Mouse (Mus musculus): ENCODE measurements around the gene AC131692.1. TPM values are rescaled to one million over a fixed set of nuclear protein-coding genes. Genes with fewer than 3 reads are reported as not detected.

AC131692.1 gene
- polyA plus RNA-seq, 1 experiment, result 0.19 TPM

DNA sequence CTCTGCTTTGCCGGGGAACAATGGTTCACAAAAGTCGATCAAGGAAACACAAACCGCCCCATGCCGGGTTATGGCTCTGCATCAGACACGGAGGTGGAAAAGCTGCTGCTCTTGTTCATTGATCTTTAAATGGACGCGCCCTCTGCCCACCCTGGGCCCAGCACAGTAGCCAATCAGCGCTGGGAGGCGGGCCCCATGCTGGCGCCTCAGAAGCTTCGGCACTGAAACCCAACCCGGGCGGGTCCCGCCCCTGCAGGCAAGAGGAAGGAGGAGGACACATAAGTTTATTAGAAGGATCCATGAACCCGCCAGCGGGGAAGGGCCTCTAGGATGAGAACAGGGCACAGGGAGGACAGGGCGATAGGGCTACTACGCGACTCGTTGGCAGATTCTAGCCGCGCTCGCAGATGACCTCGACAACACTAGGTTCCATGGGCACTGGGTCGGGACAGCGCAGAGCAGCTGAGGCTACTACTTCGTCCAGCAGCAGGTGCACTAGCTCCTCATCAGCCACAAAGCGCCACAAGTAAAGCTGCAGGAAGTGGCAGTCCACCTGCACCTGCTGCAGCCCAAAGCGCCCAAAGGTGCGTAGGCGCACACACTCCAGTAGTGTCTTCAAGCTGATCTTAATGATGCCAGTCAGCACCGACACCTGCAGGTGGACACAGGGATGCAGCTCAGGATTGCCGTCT lies 26.3 kb upstream of the AC131692.1 start, which contains the start of gene Tm7sf2:
Tm7sf2 (minus strand) TSS at position 650 of the 692 bp plus-strand sequence.
- peak; percentile 66 to 88 for DNase-seq (ENCODE audit: low read depth in 1 of 2, low spot score in 2 of 2)
- Histone ChIP-seq H3K27me3 (ENCODE audit: control insufficient read depth, insufficient read depth, low read length) (no peaks in the 10 kb centered on the region), H3K27ac (ENCODE audit: insufficient read depth, low read length) (peak within 1 kb of the TSS; percentile 52), H3K4me1 (ENCODE audit: control insufficient read depth, insufficient read depth, insufficient read length) (peaks cover 7% of the 10 kb centered on the region), H3K36me3 (ENCODE audit: control insufficient read depth, insufficient read depth, low read length) (peaks cover 11% of the 10 kb centered on the region), H3K4me3 (ENCODE audit: extremely low read depth, insufficient read depth, insufficient read length) (peak within 1 kb of the TSS; percentile 54)
- TF ChIP-seq POLR2A (IDR thresholded peaks at IDR 0.05; ENCODE audit: low read depth, low read length) (no peak), CTCF (IDR thresholded peaks at IDR 0.05; ENCODE audit: extremely low read depth, insufficient read depth, insufficient read length, insufficient replicate concordance) (no peak)
- WGBS, result 15% methylated on average over 33 of the region's 33 CpGs

DNA sequence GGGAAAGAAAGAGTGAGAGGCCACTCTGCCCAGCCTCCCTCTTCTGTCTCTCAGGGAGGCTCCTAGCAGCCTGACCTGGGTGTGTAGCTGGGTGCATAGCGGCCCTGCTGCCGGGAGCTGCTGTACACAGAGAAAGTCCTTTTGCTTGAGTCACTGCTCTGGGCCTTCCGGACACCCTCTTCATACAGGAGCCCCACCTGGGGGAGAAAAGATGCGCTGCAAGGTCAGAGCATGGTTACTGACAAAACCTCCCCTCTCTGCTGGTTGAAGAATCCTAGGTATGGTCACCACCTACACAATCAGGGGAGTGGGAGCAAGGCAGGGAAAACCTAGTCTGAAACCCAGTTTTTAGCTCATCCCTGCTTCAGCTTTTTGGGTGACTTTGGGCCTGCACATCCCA lies 25.3 kb upstream of the AC131692.1 start:
- no peaks in the 10 kb centered on the region for H3K27me3 ChIP-seq (ENCODE audit: control insufficient read depth, insufficient read depth, low read length)
- peaks cover 11% of the 10 kb centered on the region for H3K36me3 ChIP-seq (ENCODE audit: control insufficient read depth, insufficient read depth, low read length)
- peaks cover 7% of the 10 kb centered on the region for H3K4me1 ChIP-seq (ENCODE audit: control insufficient read depth, insufficient read depth, insufficient read length)
- H3K27ac ChIP-seq (ENCODE audit: insufficient read depth, low read length), result no peak overlapping the region
- no peak for TF ChIP-seq CTCF (IDR thresholded peaks at IDR 0.05; ENCODE audit: extremely low read depth, insufficient read depth, insufficient read length, insufficient replicate concordance)
- no peak for TF ChIP-seq POLR2A (IDR thresholded peaks at IDR 0.05; ENCODE audit: low read depth, low read length)
- 89% methylated on average over 4 of the region's 4 CpGs for WGBS
- no peak for DNase-seq (ENCODE audit: low read depth in 1 of 2, low spot score in 2 of 2)
- no peak overlapping the region for H3K4me3 ChIP-seq (ENCODE audit: extremely low read depth, insufficient read depth, insufficient read length)

DNA sequence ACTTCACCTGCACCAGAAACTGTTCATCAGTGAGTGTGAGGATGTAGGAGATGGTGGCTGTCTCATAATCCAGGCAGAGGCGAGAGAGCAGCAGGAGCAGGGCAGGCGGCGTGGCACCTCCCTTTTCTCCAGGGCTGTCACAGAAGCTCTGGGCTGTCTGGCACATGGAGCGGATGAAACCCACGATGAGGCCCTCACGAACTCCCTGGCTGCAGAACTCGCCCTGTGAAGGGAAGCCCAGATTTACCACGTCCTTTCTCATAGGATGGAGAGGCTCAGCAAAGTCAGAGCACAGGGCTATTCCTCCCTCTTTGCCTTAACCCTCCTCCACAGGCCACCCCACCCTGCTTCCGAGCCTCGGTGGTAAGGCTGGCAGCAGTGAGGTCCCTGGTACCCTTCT lies 24.4 kb upstream of the AC131692.1 start:
- WGBS, result 86% methylated on average over 10 of the region's 10 CpGs
- H3K4me3 ChIP-seq (ENCODE audit: extremely low read depth, insufficient read depth, insufficient read length), result no peak overlapping the region
- no peak for DNase-seq (ENCODE audit: low read depth in 1 of 2, low spot score in 2 of 2)
- H3K27me3 ChIP-seq (ENCODE audit: control insufficient read depth, insufficient read depth, low read length), result no peaks in the 10 kb centered on the region
- no peak overlapping the region for H3K27ac ChIP-seq (ENCODE audit: insufficient read depth, low read length)
- peaks cover 11% of the 10 kb centered on the region for H3K36me3 ChIP-seq (ENCODE audit: control insufficient read depth, insufficient read depth, low read length)
- peaks cover 7% of the 10 kb centered on the region for H3K4me1 ChIP-seq (ENCODE audit: control insufficient read depth, insufficient read depth, insufficient read length)
- TF ChIP-seq CTCF (IDR thresholded peaks at IDR 0.05; ENCODE audit: extremely low read depth, insufficient read depth, insufficient read length, insufficient replicate concordance) (no peak), POLR2A (IDR thresholded peaks at IDR 0.05; ENCODE audit: low read depth, low read length) (no peak)

DNA sequence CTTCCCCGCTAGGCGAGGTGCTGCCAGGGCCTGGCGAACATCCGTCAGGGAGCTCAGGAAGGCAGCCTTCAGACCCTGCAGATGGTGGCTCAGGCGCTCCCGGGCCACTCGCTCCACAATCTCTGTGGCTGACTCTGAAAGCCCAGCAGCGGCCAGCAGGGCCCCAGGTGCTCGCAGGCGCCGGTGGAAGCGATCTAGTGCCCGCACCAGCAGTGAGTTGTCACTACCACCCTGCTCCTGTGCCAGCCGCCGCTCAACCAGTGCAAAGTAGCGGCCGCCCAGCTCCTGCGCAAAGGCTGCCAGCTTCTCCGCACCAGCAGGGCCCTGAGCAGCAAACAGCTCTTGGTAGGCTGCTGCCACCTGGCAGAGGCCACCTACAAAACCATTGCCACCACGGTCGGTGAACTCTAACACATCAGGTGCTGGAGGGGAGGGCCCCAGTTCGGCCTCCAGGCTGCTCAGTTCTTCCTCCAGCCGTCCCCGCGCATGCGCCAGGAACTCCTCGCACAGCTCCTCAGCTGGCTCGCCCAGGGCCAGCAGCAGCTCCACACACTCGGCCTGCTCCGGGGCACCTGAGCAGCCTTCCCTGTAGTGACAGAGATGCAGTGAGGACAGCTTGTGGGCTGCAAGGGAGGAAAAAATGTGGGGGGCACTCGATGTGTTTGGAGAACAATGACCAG lies 23.5 kb upstream of the AC131692.1 start:
- Histone ChIP-seq H3K27ac (ENCODE audit: insufficient read depth, low read length) (peak overlapping the region; percentile 68), H3K4me1 (ENCODE audit: control insufficient read depth, insufficient read depth, insufficient read length) (peaks cover 7% of the 10 kb centered on the region), H3K27me3 (ENCODE audit: control insufficient read depth, insufficient read depth, low read length) (no peaks in the 10 kb centered on the region), H3K36me3 (ENCODE audit: control insufficient read depth, insufficient read depth, low read length) (peaks cover 11% of the 10 kb centered on the region), H3K4me3 (ENCODE audit: extremely low read depth, insufficient read depth, insufficient read length) (no peak overlapping the region; the same call in 1 of the 2 replicates)
- no peak for DNase-seq (ENCODE audit: low read depth in 1 of 2, low spot score in 2 of 2)
- TF ChIP-seq POLR2A (IDR thresholded peaks at IDR 0.05; ENCODE audit: low read depth, low read length) (no peak), CTCF (IDR thresholded peaks at IDR 0.05; ENCODE audit: extremely low read depth, insufficient read depth, insufficient read length, insufficient replicate concordance) (no peak)
- 90% methylated on average over 31 of the region's 31 CpGs for WGBS

DNA sequence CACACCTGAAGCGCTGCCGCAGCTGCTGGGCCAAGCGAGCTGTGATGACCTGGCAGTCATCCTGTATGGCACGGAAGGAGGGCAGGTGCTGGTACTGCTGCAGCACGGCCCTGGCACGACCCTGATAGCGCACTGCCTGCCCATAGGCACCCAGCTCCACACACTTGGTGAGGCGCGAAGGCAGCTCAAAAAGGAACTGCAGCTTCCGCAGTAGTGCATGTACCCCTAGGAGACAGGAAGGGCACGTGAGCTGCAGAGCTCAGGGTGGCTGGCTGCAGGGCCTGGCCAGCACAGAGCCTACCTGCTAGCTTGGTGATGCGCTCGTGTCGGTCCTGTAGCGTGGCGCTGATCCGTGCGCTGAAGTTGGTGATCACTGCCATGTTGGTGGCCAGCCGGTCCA lies 23.0 kb upstream of the AC131692.1 start:
- no peak for TF ChIP-seq CTCF (IDR thresholded peaks at IDR 0.05; ENCODE audit: extremely low read depth, insufficient read depth, insufficient read length, insufficient replicate concordance)
- no peak; the same call in 1 of the 2 replicates for TF ChIP-seq POLR2A (IDR thresholded peaks at IDR 0.05; ENCODE audit: low read depth, low read length)
- H3K36me3 ChIP-seq (ENCODE audit: control insufficient read depth, insufficient read depth, low read length), result peaks cover 11% of the 10 kb centered on the region
- H3K27ac ChIP-seq (ENCODE audit: insufficient read depth, low read length), result peak overlapping the region; percentile 68
- no peak for DNase-seq (ENCODE audit: low read depth in 1 of 2, low spot score in 2 of 2)
- no peaks in the 10 kb centered on the region for H3K27me3 ChIP-seq (ENCODE audit: control insufficient read depth, insufficient read depth, low read length)
- 79% methylated on average over 19 of the region's 19 CpGs for WGBS
- no peak overlapping the region; the same call in 1 of the 2 replicates for H3K4me3 ChIP-seq (ENCODE audit: extremely low read depth, insufficient read depth, insufficient read length)
- H3K4me1 ChIP-seq (ENCODE audit: control insufficient read depth, insufficient read depth, insufficient read length), result peaks cover 9% of the 10 kb centered on the region

DNA sequence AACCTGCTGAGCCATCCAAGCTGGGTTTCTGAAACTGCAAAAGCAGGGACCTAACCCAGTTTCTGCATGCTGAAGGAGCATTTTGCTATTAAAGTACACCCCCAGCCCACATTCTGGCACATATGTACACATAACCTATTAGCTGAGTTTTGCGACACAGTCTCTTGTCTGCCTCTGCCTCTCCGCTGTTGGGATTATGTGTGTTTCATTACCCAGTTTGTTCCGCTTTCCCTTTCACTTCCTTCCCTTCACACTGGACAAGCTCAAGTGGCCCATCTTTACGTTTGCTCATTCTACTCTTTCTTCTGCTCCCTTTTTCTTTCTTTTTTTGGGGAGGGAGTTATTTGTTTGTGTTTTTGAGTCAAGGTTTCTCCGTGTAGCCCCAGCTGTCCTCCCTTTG lies 20.3 kb upstream of the AC131692.1 start:
- H3K27ac ChIP-seq (ENCODE audit: insufficient read depth, low read length), result peak overlapping the region; percentile 11; the same call in 1 of the 2 replicates
- no peak overlapping the region for H3K4me3 ChIP-seq (ENCODE audit: extremely low read depth, insufficient read depth, insufficient read length)
- no peak for DNase-seq (ENCODE audit: low read depth in 1 of 2, low spot score in 2 of 2)
- no peaks in the 10 kb centered on the region for H3K27me3 ChIP-seq (ENCODE audit: control insufficient read depth, insufficient read depth, low read length)
- 80% methylated on average over 5 of the region's 5 CpGs for WGBS
- H3K4me1 ChIP-seq (ENCODE audit: control insufficient read depth, insufficient read depth, insufficient read length), result peaks cover 7% of the 10 kb centered on the region
- H3K36me3 ChIP-seq (ENCODE audit: control insufficient read depth, insufficient read depth, low read length), result peaks cover 11% of the 10 kb centered on the region
- TF ChIP-seq CTCF (IDR thresholded peaks at IDR 0.05; ENCODE audit: extremely low read depth, insufficient read depth, insufficient read length, insufficient replicate concordance) (no peak), POLR2A (IDR thresholded peaks at IDR 0.05; ENCODE audit: low read depth, low read length) (no peak)

Measured in spleen, adult 2 months (tissue).